Mouse (Mus musculus): Measurements from ENCODE around the gene St5.

- TF ChIP-seq POLR2A (IDR thresholded peaks at IDR 0.05; ENCODE audit: borderline replicate concordance, control insufficient read depth, low read depth, low read length) (no peak), CTCF (IDR thresholded peaks at IDR 0.05; ENCODE audit: control insufficient read depth, insufficient read depth, low read length) (no peak)
Measured at GRCm38 (mm10) chr7:109613531-109614021, 89.8 kb downstream of the St5 start.

Measured in bone marrow, adult 2 months (tissue).